Mouse (Mus musculus) megakaryocyte, adult 5-6 weeks (primary cell): ENCODE results near the gene Zfp982. TPM values are rescaled to one million over a fixed set of nuclear protein-coding genes. Genes with fewer than 3 reads are reported as not detected.
"Not testable (repeated sequence)": the region's sequence is repeated elsewhere in the genome, so short reads cannot be mapped to it uniquely, and the experiment has no call there.

Experiments used
- ATAC-seq: 2 replicates; pipeline ENCODE4 v1.8.0; 2016; ENCODE audit warnings: mild to moderate bottlenecking, inconsistent platforms; ENCODE audit not compliant: poor library complexity, severe bottlenecking
- total RNA-seq, 2 experiments: library from RNA; stranded (forward) in 1 of 2; stranded (reverse) in 1 of 2; fragments of 153-499, 151-499 nt in 1 of 2; fragments of 221-1000, 200-1000 nt in 1 of 2; gene quantifications; 2 replicates each; pipeline versions ENCODE4 v1.2.3 to v1.2.4; 2015 to 2017

Zfp982 gene
- total RNA-seq, 2 experiments from 2014 or later, result 1.7 TPM; not detected in 1

DNA sequence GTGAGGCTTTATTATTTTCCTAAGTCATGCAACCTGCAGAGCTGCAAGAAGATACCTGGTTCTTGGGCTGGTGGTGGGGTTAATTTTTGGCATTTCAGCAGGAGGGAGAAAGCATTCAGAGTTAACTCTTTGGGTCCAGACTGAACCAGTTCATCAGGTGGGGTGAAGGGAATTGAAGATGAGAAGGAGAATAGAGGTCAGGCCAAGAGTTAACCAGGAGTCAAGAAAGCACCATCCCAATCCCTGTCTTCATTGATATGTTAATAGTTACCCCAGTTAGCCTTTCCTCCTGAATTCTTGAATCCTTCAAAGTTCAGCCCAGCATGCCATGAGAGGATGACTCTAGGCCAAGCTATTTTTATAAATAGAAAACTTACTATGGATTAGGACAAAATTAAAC, 65.8 kb downstream of the Zfp982 start:
- ATAC-seq, result not testable (repeated sequence)

DNA sequence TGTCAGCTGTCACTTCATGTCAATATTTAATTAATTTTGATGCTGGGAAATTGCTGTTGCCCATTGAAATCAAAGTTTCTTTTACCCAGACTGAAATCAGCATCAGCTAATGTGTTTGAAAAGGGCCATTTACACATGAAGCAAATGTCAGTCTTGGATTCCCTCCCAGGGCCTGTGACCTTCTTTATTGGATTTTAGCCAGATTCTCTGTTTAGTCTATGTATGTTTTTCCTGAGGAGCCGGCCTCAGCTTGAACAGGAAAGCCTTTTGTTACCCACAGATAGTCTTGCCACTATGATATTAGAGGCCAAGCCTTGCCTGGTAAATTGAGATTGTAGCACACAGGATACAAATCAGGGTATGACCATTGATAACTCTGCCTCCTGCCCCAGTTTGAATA, 66.9 kb downstream of the Zfp982 start:
- ATAC-seq, result not testable (repeated sequence)

Other genes starting within 250 kb of the Zfp982 start
- 0.07 TPM in 1 of 2 replicates, not detected in the other for gene Zfp988, start 186.7 kb upstream of the Zfp982 start, total RNA-seq (2015)
- gene Zfp988, start 186.7 kb upstream of the Zfp982 start, total RNA-seq (2017), result 0.33 TPM in 1 of 2 replicates, not detected in the other
- not detected in 2 replicates for gene Zfp978, start 131.1 kb upstream of the Zfp982 start, total RNA-seq (2015)
- not detected in 2 replicates for gene Zfp978, start 131.1 kb upstream of the Zfp982 start, total RNA-seq (2017)
- gene Gm16503, start 47.8 kb downstream of the Zfp982 start, total RNA-seq (2015), result not detected in 2 replicates
- not detected in 2 replicates for gene Gm16503, start 47.8 kb downstream of the Zfp982 start, total RNA-seq (2017)
- 0.07 and 0.09 TPM in 2 replicates for gene Zfp985, start 60.9 kb downstream of the Zfp982 start, total RNA-seq (2015)
- 0.08 TPM in 1 of 2 replicates, not detected in the other for gene Zfp985, start 60.9 kb downstream of the Zfp982 start, total RNA-seq (2017)
- gene Zfp979, start 150.1 kb downstream of the Zfp982 start, total RNA-seq (2015), result 0.27 and 0.62 TPM in 2 replicates
- gene Zfp979, start 150.1 kb downstream of the Zfp982 start, total RNA-seq (2017), result 0.37 and 0.65 TPM in 2 replicates
- not detected in 2 replicates for gene Zfp534, start 210.1 kb downstream of the Zfp982 start, total RNA-seq (2015)
- not detected in 2 replicates for gene Zfp534, start 210.1 kb downstream of the Zfp982 start, total RNA-seq (2017)